Mouse (Mus musculus) lung, postnatal 0 days (tissue): ENCODE data around the gene Gm20458. TPM values are rescaled to one million over a fixed set of nuclear protein-coding genes. Genes with fewer than 3 reads are reported as not detected.

ENCODE experiments used
- ATAC-seq: fragments of 200-750 bp; cut with Nextera tagmentation; 2 replicates; pipeline ENCODE4 v1.8.0; 2017; ENCODE audit warnings: moderate library complexity
- DNase-seq: peaks from one replicate; pipeline ENCODE4 v3.0.0-alpha.2; 2016; ENCODE audit warnings: low spot score
- H3K27ac ChIP-seq: fragments of 300-500 bp; sonication (generic); 2 replicates; pipeline ENCODE4 v1.5.1; 2014; ENCODE audit warnings: antibody characterized with exemption, mild to moderate bottlenecking, low read length, mixed read lengths
- H3K27me3 ChIP-seq: fragments of 300-500 bp; sonication (generic); replicated peaks from 2 replicates; pipeline ENCODE4 v1.6.1; 2014; ENCODE audit warnings: low read length, mixed read lengths; ENCODE audit not compliant: insufficient read depth
- H3K36me3 ChIP-seq: fragments of 300-500 bp; sonication (generic); 2 replicates; pipeline ENCODE4 v1.6.1; 2014; ENCODE audit warnings: low read length, mixed read lengths; ENCODE audit not compliant: insufficient read depth
- H3K4me1 ChIP-seq: fragments of 300-500 bp; sonication (generic); 2 replicates; pipeline ENCODE4 v1.6.1; 2014; ENCODE audit warnings: antibody characterized with exemption, low read depth, low read length, mixed read lengths; ENCODE audit not compliant: insufficient read depth
- H3K4me2 ChIP-seq: fragments of 300-500 bp; sonication (generic); replicated peaks from 2 replicates; pipeline ENCODE4 v1.6.1; 2014; ENCODE audit warnings: low read depth, mild to moderate bottlenecking, low read length, moderate library complexity, mixed read lengths
- H3K4me3 ChIP-seq: fragments of 300-500 bp; sonication (generic); 2 replicates; pipeline ENCODE4 v1.5.1; 2014; ENCODE audit warnings: low read depth, low read length
- H3K9ac ChIP-seq: fragments of 300-500 bp; sonication (generic); replicated peaks from 2 replicates; pipeline ENCODE4 v1.6.1; 2014; ENCODE audit warnings: low read depth, mild to moderate bottlenecking
- H3K9me3 ChIP-seq: fragments of 300-500 bp; sonication (generic); 2 replicates; pipeline ENCODE4 v1.6.1; 2016; ENCODE audit warnings: low read length, mixed read lengths
- CTCF ChIP-seq: IDR thresholded peaks from 2 replicates; pipeline ENCODE4 v1.5.1; 2016; ENCODE audit warnings: antibody characterized with exemption, mild to moderate bottlenecking
- EP300 ChIP-seq: IDR thresholded peaks from 2 replicates; pipeline ENCODE4 v1.6.1; 2016; ENCODE audit warnings: antibody characterized with exemption, mild to moderate bottlenecking, control low read depth
- WGBS: fragments of 180-500 bp; shearing (Covaris S2); extraction: QIAGEN DNeasy Blood & Tissue Kit; methylation state at CpG from one replicate; pipeline ENCODE4 v1.1.7; 2014; 5-methylcytosine and 5-hydroxymethylcytosine counted together
- polyA plus RNA-seq: library from polyadenylated mRNA; unstranded; fragments of >200 nt; fragmentation: Nextera tagmentation; extraction: Ambion mirVana; gene quantifications from 2 replicates; pipeline ENCODE4 v1.2.1, GENCODE M21; 2015

Gm20458 gene
- polyA plus RNA-seq, 1 experiment from 2014 or later = 23.5 TPM

GRCm38 (mm10) chr2:164523301-164523773 lies 62.6 kb downstream of the Gm20458 start:
- Histone ChIP-seq H3K4me1 (no peaks in the 10 kb centered on the region), H3K4me3 (no peak overlapping the region), H3K27me3 (no peaks in the 10 kb centered on the region), H3K9ac (no peak overlapping the region; the same call in 1 of the 2 replicates), H3K27ac (no peak overlapping the region), H3K9me3 (no peaks in the 10 kb centered on the region), H3K4me2 (no peak overlapping the region), H3K36me3 (no peaks in the 10 kb centered on the region)
- ATAC-seq (peak; percentile 52), DNase-seq (peak; percentile 27)
- WGBS = 73% methylated on average over 10 of the region's 10 CpGs
- no peak for TF ChIP-seq CTCF
- TF ChIP-seq EP300 = no peak

- TF ChIP-seq EP300 (no peak), CTCF (no peak)
- Histone ChIP-seq H3K4me3 (no peak overlapping the region), H3K27me3 (no peaks in the 10 kb centered on the region), H3K9ac (no peak overlapping the region), H3K9me3 (no peaks in the 10 kb centered on the region), H3K4me2 (no peak overlapping the region), H3K36me3 (no peaks in the 10 kb centered on the region), H3K27ac (no peak overlapping the region), H3K4me1 (no peaks in the 10 kb centered on the region)
- WGBS = 50% methylated on average over 5 of the region's 5 CpGs
- no peak for DNase-seq
- no peak for ATAC-seq
Measured at GRCm38 (mm10) chr2:164528557-164528956, 67.8 kb downstream of the Gm20458 start.

GRCm38 (mm10) chr2:164531169-164531568 lies 70.4 kb downstream of the Gm20458 start:
- peak; percentile 73 for DNase-seq
- H3K9ac ChIP-seq = no peak overlapping the region
- H3K9me3 ChIP-seq = no peaks in the 10 kb centered on the region
- no peaks in the 10 kb centered on the region for H3K4me1 ChIP-seq
- H3K27ac ChIP-seq = no peak overlapping the region
- 4% methylated on average over 3 of the region's 3 CpGs for WGBS
- H3K4me2 ChIP-seq = no peak overlapping the region
- no peaks in the 10 kb centered on the region for H3K36me3 ChIP-seq
- TF ChIP-seq EP300 = no peak
- TF ChIP-seq CTCF = peak; percentile 96
- ATAC-seq = peak; percentile 60; the same call in 1 of the 2 replicates
- H3K27me3 ChIP-seq = no peaks in the 10 kb centered on the region
- H3K4me3 ChIP-seq = no peak overlapping the region

- H3K9ac ChIP-seq = no peak overlapping the region
- no peak overlapping the region for H3K4me2 ChIP-seq
- no peak overlapping the region for H3K27ac ChIP-seq
- ATAC-seq = no peak
- no peak overlapping the region for H3K4me3 ChIP-seq
- no peaks in the 10 kb centered on the region for H3K36me3 ChIP-seq
- no peaks in the 10 kb centered on the region for H3K9me3 ChIP-seq
- no peaks in the 10 kb centered on the region for H3K4me1 ChIP-seq
- H3K27me3 ChIP-seq = no peaks in the 10 kb centered on the region
- TF ChIP-seq CTCF (no peak), EP300 (no peak)
- DNase-seq = no peak
- WGBS = 80% methylated on average over 10 of the region's 10 CpGs
Measured at GRCm38 (mm10) chr2:164534315-164534714, 73.5 kb downstream of the Gm20458 start.

GRCm38 (mm10) chr2:164537003-164537402 lies 76.2 kb downstream of the Gm20458 start:
- WGBS = 61% methylated on average over 4 of the region's 4 CpGs
- TF ChIP-seq EP300 (no peak), CTCF (no peak)
- Histone ChIP-seq H3K27me3 (no peaks in the 10 kb centered on the region), H3K9ac (no peak overlapping the region), H3K4me1 (no peaks in the 10 kb centered on the region), H3K4me3 (no peak overlapping the region), H3K27ac (no peak overlapping the region), H3K4me2 (no peak overlapping the region), H3K36me3 (no peaks in the 10 kb centered on the region), H3K9me3 (no peaks in the 10 kb centered on the region)
- ATAC-seq = no peak
- DNase-seq = no peak

Other genes with a start within 250 kb of the Gm20458 start
- gene Wfdc15b, start 239.3 kb upstream of the Gm20458 start, polyA plus RNA-seq = not detected in 2 replicates
- gene Svs2, start 222.5 kb upstream of the Gm20458 start, polyA plus RNA-seq = not detected in 2 replicates
- gene Svs3b, start 204.3 kb upstream of the Gm20458 start, polyA plus RNA-seq = not detected in 2 replicates
- not detected in 2 replicates for gene Svs4, start 182.5 kb upstream of the Gm20458 start, polyA plus RNA-seq
- not detected in 2 replicates for gene Svs3a, start 171.7 kb upstream of the Gm20458 start, polyA plus RNA-seq
- gene Svs6, start 144.2 kb upstream of the Gm20458 start, polyA plus RNA-seq = not detected in 2 replicates
- gene Svs5, start 128.2 kb upstream of the Gm20458 start, polyA plus RNA-seq = not detected in 2 replicates
- gene Slpi, start 71.9 kb upstream of the Gm20458 start, polyA plus RNA-seq = 79.5 and 106 TPM in 2 replicates
- gene Rbpjl, start 57.8 kb upstream of the Gm20458 start, polyA plus RNA-seq = 29.7 and 42.6 TPM in 2 replicates
- gene Matn4, start 55.8 kb upstream of the Gm20458 start, polyA plus RNA-seq = 71.4 and 81.2 TPM in 2 replicates
- 217 and 289 TPM in 2 replicates for gene Sdc4, start 17.1 kb upstream of the Gm20458 start, polyA plus RNA-seq
- 63.5 and 66.2 TPM in 2 replicates for gene Sys1, start 4.0 kb upstream of the Gm20458 start, polyA plus RNA-seq
- not detected in 2 replicates for gene Trp53tg5, start 12.8 kb downstream of the Gm20458 start, polyA plus RNA-seq
- gene Dbndd2, start 25.1 kb downstream of the Gm20458 start, polyA plus RNA-seq = 39.9 and 44.6 TPM in 2 replicates
- gene Pigt, start 36.6 kb downstream of the Gm20458 start, polyA plus RNA-seq = 45.5 and 54.8 TPM in 2 replicates
- gene Wfdc2, start 101.4 kb downstream of the Gm20458 start, polyA plus RNA-seq = 1,345 and 1,354 TPM in 2 replicates
- gene Spint3, start 112.5 kb downstream of the Gm20458 start, polyA plus RNA-seq = not detected in 2 replicates
- gene Wfdc6a, start 124.5 kb downstream of the Gm20458 start, polyA plus RNA-seq = 0.93 and 1.0 TPM in 2 replicates
- gene Eppin, start 132.6 kb downstream of the Gm20458 start, polyA plus RNA-seq = not detected in 2 replicates
- 0.90 and 1.3 TPM in 2 replicates for gene Wfdc6b, start 152.6 kb downstream of the Gm20458 start, polyA plus RNA-seq
- 0.36 and 0.43 TPM in 2 replicates for gene Wfdc8, start 152.7 kb downstream of the Gm20458 start, polyA plus RNA-seq
- gene Wfdc16, start 177.8 kb downstream of the Gm20458 start, polyA plus RNA-seq = not detected in 2 replicates
- gene Wfdc10, start 195.1 kb downstream of the Gm20458 start, polyA plus RNA-seq = 0.57 and 0.88 TPM in 2 replicates
- gene Wfdc9, start 195.6 kb downstream of the Gm20458 start, polyA plus RNA-seq = not detected in 2 replicates
- gene Wfdc11, start 213.1 kb downstream of the Gm20458 start, polyA plus RNA-seq = not detected in 2 replicates
- 1.3 and 1.9 TPM in 2 replicates for gene Wfdc13, start 224.1 kb downstream of the Gm20458 start, polyA plus RNA-seq
- gene Spint4, start 237.5 kb downstream of the Gm20458 start, polyA plus RNA-seq = not detected in 2 replicates